Mouse (Mus musculus) brain, embryonic 18.5 days (tissue): ENCODE measurements around the gene Impdh2.

Source experiments
- DNase-seq: peaks from one replicate; pipeline ENCODE4 v3.0.0-alpha.2; 2012; ENCODE audit warnings: low read depth, low spot score

The Impdh2 gene

GRCm38 (mm10) chr9:108569381-108570206 lies 9.5 kb downstream of the Impdh2 start, which contains the start of gene Dalrd3:
TSS of gene Dalrd3 (plus strand) at chr9:108569886.
- peak; percentile 80 for DNase-seq

DNA sequence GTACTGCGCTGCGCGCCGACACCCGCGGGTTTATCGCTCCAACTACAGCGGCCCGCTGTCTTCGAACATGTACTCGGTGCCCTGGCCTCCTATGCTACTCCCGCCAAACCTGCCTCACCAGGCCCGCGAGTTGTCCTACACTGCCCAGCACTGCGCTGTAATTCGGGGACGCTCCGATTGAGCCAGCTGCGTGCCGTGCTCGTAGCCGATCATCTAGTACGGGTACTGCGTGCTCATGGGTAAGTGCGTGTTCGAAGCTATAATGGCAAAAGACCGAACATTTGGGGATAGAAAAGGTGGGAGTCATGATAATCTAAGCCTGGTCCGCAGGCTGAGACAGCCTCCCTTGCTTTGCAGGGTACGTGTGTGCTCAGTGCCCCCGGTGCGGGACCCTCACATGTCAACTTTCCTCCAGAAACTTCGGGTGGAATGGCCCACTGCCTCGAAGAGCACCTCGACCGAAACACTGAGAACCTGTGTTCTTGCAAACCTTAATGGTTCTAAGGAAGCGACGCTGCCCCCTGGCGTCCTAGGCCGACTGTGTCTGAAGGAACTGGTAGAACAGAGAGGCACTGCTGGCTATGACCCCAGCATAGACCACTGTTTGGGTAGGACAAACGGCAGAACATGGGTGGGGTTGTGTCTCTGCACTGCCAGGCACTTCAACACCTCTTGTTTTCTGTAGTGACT lies 10.3 kb downstream of the Impdh2 start:
- DNase-seq: no peak

DNA sequence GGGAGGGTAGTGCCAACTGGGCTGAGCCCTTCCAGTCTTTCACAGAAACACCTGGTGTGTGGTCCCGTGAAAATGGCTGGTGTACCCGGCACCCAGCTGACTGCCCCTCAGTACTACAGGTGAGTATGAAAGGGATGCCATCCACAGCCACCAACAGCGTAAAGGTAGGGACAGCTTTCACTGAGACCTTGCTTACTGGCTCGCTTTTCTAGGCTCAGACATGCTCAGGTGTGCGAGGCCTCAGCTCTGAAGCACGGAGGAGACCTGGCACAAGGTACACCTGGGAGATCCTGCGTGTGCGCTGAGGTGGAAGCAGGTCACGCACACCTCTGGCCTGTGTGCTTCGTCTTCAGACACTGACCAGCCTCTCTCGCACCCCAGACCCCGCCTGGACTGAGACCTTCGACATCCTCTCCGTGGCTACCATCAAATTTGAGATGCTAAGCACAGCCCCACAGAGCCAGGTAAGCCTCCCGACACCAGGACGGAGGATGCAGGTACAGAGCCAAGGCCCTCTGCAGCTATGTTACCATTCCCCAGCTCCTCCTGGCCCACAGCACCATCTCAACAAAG lies 11.4 kb downstream of the Impdh2 start:
- DNase-seq: no peak

DNA sequence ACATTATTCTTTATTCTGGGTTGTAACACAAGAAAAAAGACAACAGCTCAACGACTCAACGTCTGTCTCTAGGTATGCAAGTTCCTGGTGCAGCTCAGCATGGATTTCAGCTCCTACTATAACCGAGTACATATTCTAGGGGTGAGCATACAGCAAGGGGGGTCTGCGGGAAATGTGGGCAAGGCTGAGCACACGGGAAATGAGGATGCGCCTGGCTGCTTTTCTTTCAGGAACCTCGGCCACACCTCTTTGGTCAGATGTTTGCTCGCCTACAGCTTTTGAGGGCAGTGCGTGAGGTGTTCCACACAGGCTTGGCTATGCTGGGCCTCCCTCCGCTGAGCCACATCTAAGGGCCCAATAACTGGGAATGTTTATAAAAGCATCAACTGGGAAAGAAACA lies 12.2 kb downstream of the Impdh2 start:
- no peak for DNase-seq

- no peak for DNase-seq
Observed at GRCm38 (mm10) chr9:108573774-108574690, 13.9 kb downstream of the Impdh2 start.

- DNase-seq: no peak
Observed at GRCm38 (mm10) chr9:108574921-108575320, 14.8 kb downstream of the Impdh2 start.

DNA sequence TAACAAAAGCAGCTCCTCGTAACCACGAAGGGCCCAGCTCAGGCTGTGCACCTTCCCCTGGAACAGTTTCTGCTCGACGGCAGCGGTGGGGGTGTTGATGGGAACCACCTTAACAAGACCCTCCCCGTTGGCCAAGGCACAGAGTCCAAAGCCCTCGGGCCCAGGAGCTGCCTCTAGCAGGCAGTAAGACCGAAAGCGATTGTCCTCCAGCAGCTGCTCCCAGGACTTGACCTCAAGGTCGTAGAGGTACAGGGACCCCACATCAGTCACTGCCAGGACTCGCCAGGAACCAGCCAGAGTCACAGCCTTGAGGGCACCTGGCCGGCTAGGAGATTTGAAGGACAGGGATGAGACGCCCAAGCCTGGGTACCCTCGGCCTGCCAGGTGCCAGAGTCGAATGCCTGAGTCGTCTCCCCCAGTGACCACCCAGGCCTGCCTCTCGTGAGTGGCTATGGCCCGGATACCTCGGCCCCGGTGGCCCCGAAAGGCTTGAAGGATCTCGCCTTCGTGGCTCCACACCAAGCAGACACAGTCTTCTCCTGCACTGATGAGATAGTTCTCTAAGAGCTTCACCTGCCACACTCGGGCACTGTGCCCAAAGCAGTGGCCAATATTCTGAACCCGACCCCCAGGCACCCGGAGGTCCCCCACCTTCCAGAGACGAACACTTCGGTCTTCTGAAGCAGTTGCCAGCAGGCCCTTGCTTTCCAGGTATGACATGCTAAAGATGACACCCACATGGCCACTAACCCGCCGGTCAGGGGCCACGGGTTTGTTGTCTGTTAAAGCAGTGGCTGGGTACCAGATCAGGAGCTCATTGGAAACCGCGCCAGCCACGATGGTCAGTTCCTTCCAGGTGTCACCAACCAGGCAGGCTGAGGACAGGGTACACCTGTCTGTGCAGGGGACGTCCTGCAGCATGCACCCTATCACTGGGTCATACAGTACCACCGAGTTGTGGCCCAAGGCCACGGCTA lies 15.5 kb downstream of the Impdh2 start:
- DNase-seq: no peak

DNA sequence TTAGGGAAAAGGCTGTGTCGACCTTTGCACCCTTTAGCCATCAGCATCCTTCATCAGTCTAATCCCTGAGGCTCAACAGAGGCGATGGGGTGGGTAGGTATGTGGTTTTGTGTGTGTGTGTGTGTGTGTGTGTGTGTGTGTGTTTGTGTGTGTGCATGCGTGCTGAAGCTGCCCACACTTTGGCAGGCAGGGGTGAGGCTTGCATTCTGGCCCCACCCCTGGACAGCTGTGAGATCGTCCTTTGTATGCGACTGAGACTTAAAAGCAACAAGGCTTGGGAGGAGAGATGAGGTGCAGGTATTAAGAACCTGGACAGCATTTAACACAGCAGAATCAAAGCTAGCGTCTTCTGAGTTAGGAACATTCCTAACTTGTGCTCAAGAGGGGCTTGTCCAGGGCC lies 16.9 kb downstream of the Impdh2 start:
- no peak for DNase-seq

- DNase-seq: no peak
Observed at GRCm38 (mm10) chr9:108577934-108578544, 18.0 kb downstream of the Impdh2 start.

GRCm38 (mm10) chr9:108578545-108579343 lies 18.7 kb downstream of the Impdh2 start, which contains the start of gene Wdr6:
TSS of gene Wdr6 (minus strand) at chr9:108578739.
- DNase-seq: peak; percentile 93

GRCm38 (mm10) chr9:108579344-108579690 lies 19.2 kb downstream of the Impdh2 start:
- no peak for DNase-seq

DNA sequence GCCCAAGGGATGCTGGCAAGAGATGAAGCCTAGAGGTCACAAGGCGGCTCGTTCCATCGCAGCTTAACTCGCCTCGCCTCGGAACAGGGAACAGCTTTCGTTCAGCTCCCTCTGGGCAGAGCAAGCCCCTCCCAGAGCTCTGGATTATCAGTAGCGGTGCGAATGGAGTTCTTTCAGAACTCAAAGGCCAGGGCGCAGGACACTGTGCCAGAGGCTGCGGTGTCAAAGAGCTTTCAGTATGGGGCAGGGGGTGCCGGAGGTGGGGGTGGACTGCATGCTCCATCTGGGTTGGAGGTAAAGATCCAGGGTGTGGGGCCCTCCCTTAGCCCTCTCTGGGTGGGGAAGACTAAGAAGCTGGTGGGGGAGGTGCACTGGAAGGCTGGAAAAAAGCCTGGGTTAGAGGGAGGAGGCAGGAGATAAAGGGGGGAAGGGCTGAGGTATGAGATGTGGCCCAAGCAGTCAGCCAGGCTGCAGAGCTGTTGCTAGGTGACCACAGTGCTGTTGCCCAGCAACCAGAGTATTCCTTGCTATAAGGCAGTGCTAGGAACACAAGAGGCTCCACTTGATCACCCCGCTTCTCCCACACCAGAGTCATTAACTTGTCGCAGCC lies 27.6 kb downstream of the Impdh2 start:
- peak; percentile 90 for DNase-seq

GRCm38 (mm10) chr9:108589229-108589628 lies 29.1 kb downstream of the Impdh2 start:
- no peak for DNase-seq

GRCm38 (mm10) chr9:108591462-108591861 lies 31.4 kb downstream of the Impdh2 start:
- DNase-seq: no peak

- no peak for DNase-seq
Observed at GRCm38 (mm10) chr9:108594354-108594753, 34.3 kb downstream of the Impdh2 start.

DNA sequence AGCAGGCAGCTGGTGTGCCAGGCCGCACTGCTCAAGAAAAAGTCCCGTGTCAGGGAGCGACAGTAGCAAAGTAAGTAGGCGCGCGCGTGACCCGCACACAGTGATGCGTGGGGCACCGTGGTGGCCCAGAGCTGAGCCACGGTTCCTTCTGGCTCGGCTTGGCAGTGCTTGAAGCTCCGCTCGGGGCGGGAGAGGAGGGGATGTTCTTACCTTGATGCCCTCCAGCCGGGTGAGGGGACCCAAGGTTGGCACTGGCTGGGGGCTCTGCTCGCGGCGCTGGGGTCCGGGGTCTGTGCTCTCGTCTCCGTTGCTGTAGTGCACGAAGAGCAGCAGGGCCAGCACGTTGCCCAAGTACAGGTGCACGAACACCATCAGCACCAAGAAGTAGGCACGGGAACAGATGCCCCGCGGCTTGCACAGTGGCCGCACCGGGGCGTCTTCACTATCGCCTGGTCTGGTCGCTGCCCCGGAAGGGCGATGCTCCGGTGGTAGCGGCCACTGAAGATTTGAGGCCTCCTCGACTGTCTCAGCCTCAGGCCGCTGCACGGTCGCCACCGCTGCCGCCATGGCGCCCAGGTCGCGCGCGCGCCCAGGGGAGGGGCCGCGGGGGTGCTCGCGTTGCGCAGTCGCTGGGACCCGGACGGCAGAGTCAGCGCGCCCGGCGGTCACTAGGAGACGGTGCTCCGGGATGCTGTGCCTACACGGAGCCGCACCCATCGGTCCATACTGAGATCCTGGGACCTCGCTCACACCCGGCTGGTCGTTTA lies 37.1 kb downstream of the Impdh2 start, which contains the start of gene P4htm:
Gene P4htm, minus strand, starts transcription at position 670 of the 767 bp plus-strand sequence.
- DNase-seq: no peak

DNA sequence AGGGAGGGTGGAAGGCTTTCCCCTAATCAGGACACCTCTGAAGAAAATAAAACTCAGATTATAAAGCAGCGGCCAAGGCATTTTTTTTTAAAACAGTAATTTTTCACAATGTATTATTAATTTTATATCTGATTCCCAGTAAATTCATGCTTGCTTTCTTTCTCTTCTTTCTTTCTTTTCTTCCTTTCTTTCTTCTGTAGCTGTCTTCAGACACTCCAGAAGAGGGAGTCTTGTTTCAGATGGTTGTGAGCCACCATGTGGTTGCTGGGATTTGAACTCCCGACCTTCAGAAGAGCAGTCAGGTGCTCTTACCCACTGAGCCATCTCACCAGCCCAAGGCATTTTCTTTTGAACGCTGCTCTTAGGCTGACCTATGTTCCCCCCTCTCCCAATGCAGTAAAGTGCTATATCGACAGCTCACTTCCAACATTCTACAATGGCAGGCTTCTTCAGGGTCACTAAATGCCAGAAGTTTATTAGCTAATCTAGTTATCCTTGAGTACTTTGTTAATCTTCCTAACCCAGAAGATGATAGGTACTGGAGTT lies 39.0 kb downstream of the Impdh2 start:
- DNase-seq: no peak
